Mouse (Mus musculus) urinary bladder, postnatal 4 days (tissue): Measurements from ENCODE around the gene Sorcs2.

Experiments
- DNase-seq, 2 experiments: peaks; one replicate each; pipeline ENCODE4 v3.0.0; 2021 to 2022; ENCODE audit warnings: low spot score in 2 of 2

Gene Sorcs2

GRCm38 (mm10) chr5:36130393-36131011, 267.4 kb downstream of the Sorcs2 start:
- DNase-seq: no peak

- no peak for DNase-seq
These were observed 268.3 kb downstream of the Sorcs2 start for GRCm38 (mm10) chr5:36129661-36130060.

- no peak for DNase-seq
These were observed 269.4 kb downstream of the Sorcs2 start for GRCm38 (mm10) chr5:36128513-36128912.

- no peak for DNase-seq
These were observed 272.9 kb downstream of the Sorcs2 start for GRCm38 (mm10) chr5:36124993-36125392.

GRCm38 (mm10) chr5:36122987-36123386, 275.0 kb downstream of the Sorcs2 start:
- no peak for DNase-seq

GRCm38 (mm10) chr5:36120931-36121341, 277.0 kb downstream of the Sorcs2 start:
- DNase-seq: no peak

- DNase-seq: no peak
These were observed 279.9 kb downstream of the Sorcs2 start for GRCm38 (mm10) chr5:36118061-36118460.

- DNase-seq: no peak
These were observed 282.4 kb downstream of the Sorcs2 start for GRCm38 (mm10) chr5:36115519-36115918.

- DNase-seq: no peak
These were observed 284.2 kb downstream of the Sorcs2 start for GRCm38 (mm10) chr5:36113696-36114095.

- no peak for DNase-seq
These were observed 285.2 kb downstream of the Sorcs2 start for GRCm38 (mm10) chr5:36112696-36113095.

GRCm38 (mm10) chr5:36111516-36111915, 286.4 kb downstream of the Sorcs2 start:
- DNase-seq: no peak

GRCm38 (mm10) chr5:36108339-36108887, 289.5 kb downstream of the Sorcs2 start:
- no peak for DNase-seq

- no peak for DNase-seq
These were observed 294.5 kb downstream of the Sorcs2 start for GRCm38 (mm10) chr5:36103483-36103882.

GRCm38 (mm10) chr5:36101129-36101528, 296.8 kb downstream of the Sorcs2 start:
- DNase-seq: no peak

GRCm38 (mm10) chr5:36100488-36100887, 297.5 kb downstream of the Sorcs2 start:
- no peak for DNase-seq

- DNase-seq: no peak
These were observed 298.3 kb downstream of the Sorcs2 start for GRCm38 (mm10) chr5:36099662-36100061.

GRCm38 (mm10) chr5:36096046-36096445, 301.9 kb downstream of the Sorcs2 start:
- DNase-seq: no peak

GRCm38 (mm10) chr5:36090036-36090435, 307.9 kb downstream of the Sorcs2 start:
- no peak for DNase-seq

- no peak for DNase-seq
These were observed 308.7 kb downstream of the Sorcs2 start for GRCm38 (mm10) chr5:36089243-36089642.

- DNase-seq: no peak
These were observed 311.0 kb downstream of the Sorcs2 start for GRCm38 (mm10) chr5:36086931-36087330.

GRCm38 (mm10) chr5:36085621-36086020, 312.3 kb downstream of the Sorcs2 start:
- DNase-seq: no peak

GRCm38 (mm10) chr5:36083869-36084565, 313.9 kb downstream of the Sorcs2 start:
- DNase-seq: no peak

GRCm38 (mm10) chr5:36081021-36081420, 316.9 kb downstream of the Sorcs2 start:
- DNase-seq: no peak
